Mouse (Mus musculus) cerebellum, postnatal 25 days (tissue): ENCODE results near the gene Cd86.

Experiments
- DNase-seq, 2 experiments: peaks; one replicate each; pipeline ENCODE4 v3.0.0; 2021; ENCODE audit warnings: mixed read lengths in 2 of 2

Gene Cd86

GRCm38 (mm10) chr16:36655199-36655598, 10.7 kb downstream of the Cd86 start:
- no peak for DNase-seq

GRCm38 (mm10) chr16:36651174-36651766, 14.6 kb downstream of the Cd86 start:
- DNase-seq = no peak

GRCm38 (mm10) chr16:36650511-36650910, 15.4 kb downstream of the Cd86 start:
- no peak for DNase-seq

- DNase-seq = no peak
Observed at GRCm38 (mm10) chr16:36649304-36649703, 16.6 kb downstream of the Cd86 start.

- no peak for DNase-seq
Observed at GRCm38 (mm10) chr16:36645124-36645523, 20.8 kb downstream of the Cd86 start.

GRCm38 (mm10) chr16:36642696-36643046, 23.2 kb downstream of the Cd86 start:
- no peak for DNase-seq

GRCm38 (mm10) chr16:36641830-36642695, 23.8 kb downstream of the Cd86 start:
- DNase-seq = no peak

- DNase-seq = no peak
Observed at GRCm38 (mm10) chr16:36640993-36641392, 24.9 kb downstream of the Cd86 start.

GRCm38 (mm10) chr16:36639812-36640504, 25.9 kb downstream of the Cd86 start:
- DNase-seq = no peak

- no peak for DNase-seq
Observed at GRCm38 (mm10) chr16:36636800-36637199, 29.1 kb downstream of the Cd86 start.

- no peak for DNase-seq
Observed at GRCm38 (mm10) chr16:36634971-36635710, 30.7 kb downstream of the Cd86 start.

GRCm38 (mm10) chr16:36634421-36634820, 31.5 kb downstream of the Cd86 start:
- no peak for DNase-seq

GRCm38 (mm10) chr16:36632229-36632628, 33.7 kb downstream of the Cd86 start:
- no peak for DNase-seq

- DNase-seq = no peak
Observed at GRCm38 (mm10) chr16:36631607-36632006, 34.3 kb downstream of the Cd86 start.

- no peak for DNase-seq
Observed at GRCm38 (mm10) chr16:36627740-36628139, 38.1 kb downstream of the Cd86 start.

- no peak for DNase-seq
Observed at GRCm38 (mm10) chr16:36626567-36627197, 39.2 kb downstream of the Cd86 start.

- no peak for DNase-seq
Observed at GRCm38 (mm10) chr16:36625909-36626308, 40.0 kb downstream of the Cd86 start.

GRCm38 (mm10) chr16:36622320-36622719, 43.6 kb downstream of the Cd86 start:
- no peak for DNase-seq

- no peak for DNase-seq
Observed at GRCm38 (mm10) chr16:36621108-36621507, 44.8 kb downstream of the Cd86 start.

GRCm38 (mm10) chr16:36613701-36614100, 52.2 kb downstream of the Cd86 start:
- DNase-seq = no peak

GRCm38 (mm10) chr16:36602632-36603031, 63.2 kb downstream of the Cd86 start:
- DNase-seq = no peak

- DNase-seq = no peak
Observed at GRCm38 (mm10) chr16:36598265-36598664, 67.6 kb downstream of the Cd86 start.
